Mouse (Mus musculus): ENCODE measurements around the gene Riox1.

DNA sequence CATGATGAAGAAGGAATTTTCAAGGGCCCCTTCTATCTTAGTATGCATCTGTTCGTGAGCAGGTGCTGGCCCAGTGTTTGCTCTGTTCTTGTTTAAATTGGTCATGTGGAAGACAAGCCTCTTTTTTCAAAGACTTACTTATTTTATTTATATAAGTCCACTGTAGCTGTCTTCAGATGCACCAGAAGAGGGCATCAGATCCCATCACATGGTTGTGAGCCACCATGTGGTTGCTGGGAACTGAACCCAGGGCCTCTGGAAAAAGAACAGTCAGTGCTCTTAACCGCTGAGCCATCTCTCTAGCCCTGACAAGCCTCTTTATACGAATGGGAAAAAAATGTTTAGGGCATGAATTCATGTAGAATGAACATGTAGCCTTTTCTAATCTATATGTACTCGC lies 39.0 kb downstream of the Riox1 start:
- peak; percentile 47 for TF ChIP-seq CTCF (IDR thresholded peaks at IDR 0.05; ENCODE audit: low read depth)
- no peak for TF ChIP-seq EP300 (optimal IDR thresholded peaks at IDR 0.05)
